Mouse (Mus musculus) heart, postnatal 4 days (tissue): ENCODE measurements around the gene Dohh. TPM values are rescaled to one million over a fixed set of nuclear protein-coding genes. Genes with fewer than 3 reads are reported as not detected.
A peak's percentile ranks its signal among the peaks of the same experiment; 100 is the strongest.

Experiments used
- DNase-seq: peaks from one replicate; pipeline ENCODE4 v3.0.0; 2021
- total RNA-seq, 2 experiments: library from RNA; stranded (reverse); gene quantifications; 2 replicates each; pipeline ENCODE4 v1.2.3; 2021

The Dohh gene
- total RNA-seq, 2 experiments from 2014 or later, result 52.9 to 55.9 TPM

DNA sequence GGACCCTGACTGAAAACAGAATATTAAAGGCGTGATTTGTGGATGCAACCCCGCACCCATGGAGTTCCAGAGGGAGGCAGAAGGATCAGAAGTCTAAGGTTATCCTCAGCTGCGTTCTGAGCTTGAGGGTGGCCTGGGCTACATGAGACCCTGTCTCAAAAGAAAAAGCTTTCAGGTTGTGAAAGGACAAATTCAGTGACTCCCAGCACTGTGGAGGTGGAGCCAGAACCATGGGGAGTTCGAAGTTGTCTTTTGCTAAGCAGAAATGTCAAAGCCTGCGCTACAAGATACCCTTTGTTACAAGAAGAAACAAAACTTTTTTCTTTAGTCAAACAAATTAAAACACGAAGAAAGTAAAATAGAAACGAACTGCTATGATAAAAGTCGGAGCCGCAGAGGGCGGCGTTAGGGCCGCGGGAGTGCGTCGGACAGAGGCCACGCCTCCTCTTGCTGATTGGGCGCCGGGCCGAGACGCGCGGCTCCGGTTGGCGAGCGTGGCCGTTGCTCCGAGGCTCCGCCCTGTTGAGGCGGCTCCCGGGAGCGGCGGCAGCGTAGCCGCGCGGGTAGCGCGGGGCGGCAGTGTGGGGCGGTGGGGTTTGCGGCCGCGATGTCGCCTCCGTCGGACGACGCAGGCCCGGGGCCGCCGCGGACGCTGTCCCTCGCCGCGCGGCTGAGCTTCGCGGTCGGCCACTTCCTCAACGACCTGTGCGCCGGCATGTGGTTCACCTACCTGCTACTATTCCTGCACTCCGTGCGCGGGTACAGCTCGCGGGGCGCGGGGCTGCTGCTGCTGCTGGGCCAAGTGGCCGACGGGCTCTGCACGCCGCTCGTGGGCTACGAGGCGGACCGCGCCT, 27.0 kb upstream of the Dohh start, which contains the start of gene Mfsd12:
TSS of gene Mfsd12 (plus strand) at position 501 of the 854 bp plus-strand sequence.
- DNase-seq, result peak; percentile 94

- no peak for DNase-seq
Observed at GRCm38 (mm10) chr10:81358209-81358608, 26.0 kb upstream of the Dohh start.

DNA sequence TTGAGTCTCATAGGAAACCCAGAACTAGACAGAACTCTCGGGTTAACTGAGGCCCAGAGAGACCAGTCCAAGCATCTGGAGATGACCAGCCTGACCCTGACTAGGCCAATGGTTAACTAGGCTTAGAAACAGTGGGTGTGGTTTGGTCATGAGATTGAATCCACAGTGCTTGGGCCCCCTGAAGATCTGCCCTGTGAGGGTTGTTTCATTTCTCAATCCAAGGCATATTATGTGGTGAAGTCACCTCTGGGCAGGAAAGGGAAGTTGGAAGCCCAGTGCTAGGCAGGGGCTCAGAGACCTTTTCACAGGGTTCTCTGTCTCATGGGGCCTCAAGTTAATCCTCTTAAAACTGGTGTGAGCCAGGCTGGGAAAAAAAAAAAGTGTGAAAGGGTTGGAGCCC, 25.4 kb upstream of the Dohh start:
- DNase-seq, result no peak

DNA sequence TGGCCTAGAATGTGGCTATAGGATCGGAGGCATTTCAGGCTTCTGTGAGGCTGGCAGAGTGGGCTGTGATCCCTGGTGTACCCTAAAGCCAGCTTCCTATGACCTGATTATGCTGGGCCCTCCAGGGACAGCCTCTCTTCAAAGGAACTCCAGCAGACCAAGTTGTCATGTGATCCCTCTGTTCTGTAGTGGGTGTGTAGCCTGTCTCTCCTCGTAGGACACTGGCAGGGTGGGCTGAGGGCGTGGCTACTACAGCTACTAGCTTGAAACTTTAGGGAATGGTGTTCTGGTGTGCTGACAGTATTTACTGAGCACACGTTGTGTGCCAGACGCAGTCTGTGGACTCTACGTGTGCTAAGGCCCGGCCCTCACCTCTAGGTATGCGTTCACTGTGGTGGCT, 23.5 kb upstream of the Dohh start:
- no peak for DNase-seq

GRCm38 (mm10) chr10:81362336-81362949, 21.8 kb upstream of the Dohh start:
- DNase-seq, result no peak

GRCm38 (mm10) chr10:81363436-81364346, 20.5 kb upstream of the Dohh start:
- DNase-seq, result peak; percentile 74

DNA sequence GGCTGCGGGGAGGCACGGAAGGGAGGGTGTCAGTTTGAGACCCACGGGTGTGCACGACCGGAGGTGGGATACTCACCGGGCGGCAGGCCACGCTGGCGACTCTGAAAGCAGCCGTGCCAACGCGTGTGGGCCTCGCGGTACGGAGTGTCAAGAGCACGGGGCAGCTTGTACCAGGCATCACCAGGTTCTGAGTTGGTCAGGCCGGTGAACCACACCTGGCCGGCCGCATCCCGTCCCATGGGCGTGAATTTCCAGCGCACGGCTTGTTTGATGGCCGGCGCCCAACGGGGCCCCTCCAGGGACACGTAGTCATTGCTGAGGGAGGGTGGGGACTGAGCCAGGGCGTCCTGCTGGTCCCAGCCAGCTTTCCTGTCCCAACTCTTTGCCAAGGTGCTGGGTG, 19.6 kb upstream of the Dohh start:
- peak; percentile 61 for DNase-seq

- no peak for DNase-seq
Observed at GRCm38 (mm10) chr10:81365073-81365472, 19.2 kb upstream of the Dohh start.

- DNase-seq, result no peak
Observed at GRCm38 (mm10) chr10:81365672-81366476, 18.4 kb upstream of the Dohh start, which contains the start of gene 4930404N11Rik. Gene 4930404N11Rik, minus strand, starts transcription at chr10:81365816.

- DNase-seq, result no peak
Observed at GRCm38 (mm10) chr10:81366477-81367206, 17.6 kb upstream of the Dohh start.

GRCm38 (mm10) chr10:81367207-81367495, 17.1 kb upstream of the Dohh start:
- no peak for DNase-seq

- no peak for DNase-seq
Observed at GRCm38 (mm10) chr10:81375322-81375721, 8.9 kb upstream of the Dohh start.

GRCm38 (mm10) chr10:81376561-81377361, 7.5 kb upstream of the Dohh start:
- DNase-seq, result no peak

GRCm38 (mm10) chr10:81377362-81377664, 6.9 kb upstream of the Dohh start:
- DNase-seq, result no peak

DNA sequence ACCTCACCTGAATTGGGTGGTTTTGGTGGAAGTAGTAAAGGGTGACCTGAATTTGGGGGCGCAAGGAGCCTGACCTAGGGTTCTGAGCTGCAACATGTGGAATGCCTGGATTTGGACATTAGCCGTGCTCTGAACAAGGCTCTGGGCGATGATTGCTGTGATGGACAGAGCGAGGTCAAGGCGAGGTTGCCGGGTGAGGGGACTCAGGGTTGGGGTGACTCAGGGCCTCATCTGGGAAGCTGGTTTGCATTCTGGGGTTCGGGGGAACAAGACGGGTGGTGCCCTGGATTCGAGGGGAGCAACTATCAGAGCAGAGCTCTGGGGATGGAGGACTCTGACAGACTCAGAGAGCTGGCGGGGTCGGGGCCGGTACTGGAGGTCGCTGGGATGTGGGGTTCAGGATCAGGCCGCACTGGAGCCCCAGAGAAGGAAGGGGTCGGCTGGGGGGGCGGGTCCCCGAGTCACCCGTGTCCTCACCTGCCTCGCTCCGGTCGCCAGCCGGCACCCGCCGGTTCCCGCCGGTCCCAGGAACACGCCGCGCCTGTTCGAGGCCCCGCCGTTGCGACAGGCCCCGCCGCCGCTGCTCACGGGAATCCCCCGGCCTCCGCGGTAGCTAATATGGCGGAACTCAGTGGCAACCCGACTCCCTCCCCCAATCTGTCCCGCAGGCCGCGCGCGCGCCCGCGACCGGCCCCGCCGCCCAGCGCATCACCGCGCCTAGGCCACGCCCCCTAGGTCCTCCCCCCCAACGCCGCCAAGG, 6.3 kb upstream of the Dohh start, which contains the start of gene Fzr1:
TSS of gene Fzr1 (minus strand) at position 724 of the 760 bp plus-strand sequence.
- no peak for DNase-seq

- peak; percentile 100 for DNase-seq
Observed at GRCm38 (mm10) chr10:81378553-81379182, 5.6 kb upstream of the Dohh start.

- DNase-seq, result no peak
Observed at GRCm38 (mm10) chr10:81379183-81379553, 5.1 kb upstream of the Dohh start.

DNA sequence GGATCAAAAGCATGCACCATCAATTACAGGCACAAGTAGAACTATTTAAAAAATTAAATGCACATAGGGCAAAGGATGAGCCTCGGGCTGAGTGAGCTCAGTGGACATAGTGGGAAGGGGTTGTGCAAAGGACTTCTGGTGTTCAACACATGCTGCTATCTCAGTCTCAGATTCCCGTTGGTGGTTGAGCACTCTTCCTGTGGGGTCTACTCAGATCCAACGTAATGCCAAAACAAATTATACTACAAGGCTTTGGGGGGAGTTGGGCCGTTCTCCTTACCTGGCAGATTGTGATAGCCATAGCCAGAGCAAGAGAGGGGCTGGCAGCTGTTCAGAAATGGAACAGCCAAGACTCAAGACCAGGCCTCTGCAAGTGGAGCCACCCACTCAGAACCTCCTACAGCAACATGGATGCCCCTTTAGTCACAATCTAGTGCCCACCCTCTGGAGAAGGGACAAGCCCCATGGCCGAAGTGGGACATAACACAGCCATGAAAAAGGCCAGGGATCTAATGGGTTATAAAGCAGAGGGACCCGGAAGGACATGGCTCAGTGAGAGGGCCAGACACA, 4.3 kb upstream of the Dohh start:
- DNase-seq, result no peak

- DNase-seq, result peak; percentile 57
Observed at GRCm38 (mm10) chr10:81382039-81382438, 2.2 kb upstream of the Dohh start.
